Mouse (Mus musculus): ENCODE results near the gene Olfr691. TPM values are rescaled to one million over a fixed set of nuclear protein-coding genes. Genes with fewer than 3 reads are reported as not detected.

Gene Olfr691
- polyA plus RNA-seq, 2 experiments, result not detected

- Histone ChIP-seq H3K9me3 (ENCODE audit: control insufficient read depth, low read length) (no peaks in the 10 kb centered on the region), H3K4me2 (ENCODE audit: low read depth) (no peak overlapping the region), H3K27me3 (ENCODE audit: control insufficient read depth, insufficient read depth, low read length) (no peaks in the 10 kb centered on the region), H3K4me1 (replicated peaks; ENCODE audit: control insufficient read depth in 2 of 2, insufficient read depth in 2 of 2, low read length in 1 of 2) (peaks cover 0 to 2% of the 10 kb centered on the region in 2 experiments; a peak in 2 of 4 replicates), H3K9ac (replicated peaks) (no peak overlapping the region), H3K27ac (no peak overlapping the region), H3K36me3 (replicated peaks; ENCODE audit: control insufficient read depth, insufficient read depth, low read depth) (0 out of 2 replicates have a peak, but pooled peaks cover 3% of the 10 kb centered on the region), H3K4me3 (ENCODE audit: insufficient read depth in 1 of 2, low read depth in 2 of 2, low read length in 2 of 2) (no peak overlapping the region)
- ATAC-seq (ENCODE audit: insufficient read depth) (no peak), DNase-seq (ENCODE audit: low read depth in 3 of 3, low spot score in 3 of 3) (no peak)
- TF ChIP-seq CTCF (IDR thresholded peaks at IDR 0.05; ENCODE audit: low read depth), result no peak
- no peak for TF ChIP-seq EP300 (IDR thresholded peaks at IDR 0.05; ENCODE audit: low read depth)
- 80% methylated on average over 3 of the region's 3 CpGs for WGBS (ENCODE audit: insufficient replicate concordance)
Observed at GRCm38 (mm10) chr7:105373976-105374375, 31.9 kb upstream of the Olfr691 start.

- no peak overlapping the region for H3K4me2 ChIP-seq (ENCODE audit: low read depth)
- H3K27ac ChIP-seq, result no peak overlapping the region
- H3K4me1 ChIP-seq (replicated peaks; ENCODE audit: control insufficient read depth in 2 of 2, insufficient read depth in 2 of 2, low read length in 1 of 2), result peaks cover 0 to 2% of the 10 kb centered on the region in 2 experiments; a peak in 2 of 4 replicates
- H3K9ac ChIP-seq (replicated peaks), result no peak overlapping the region
- no peaks in the 10 kb centered on the region for H3K9me3 ChIP-seq (ENCODE audit: control insufficient read depth, low read length)
- 0 out of 2 replicates have a peak, but pooled peaks have one; percentile 25 for ATAC-seq (ENCODE audit: insufficient read depth)
- TF ChIP-seq CTCF (IDR thresholded peaks at IDR 0.05; ENCODE audit: low read depth), result no peak
- TF ChIP-seq EP300 (IDR thresholded peaks at IDR 0.05; ENCODE audit: low read depth), result 0 out of 2 replicates have a peak, but pooled peaks have one; percentile 10
- no peaks in the 10 kb centered on the region for H3K36me3 ChIP-seq (replicated peaks; ENCODE audit: control insufficient read depth, insufficient read depth, low read depth)
- DNase-seq (ENCODE audit: low read depth in 3 of 3, low spot score in 3 of 3), result no peak
- 20% methylated on average over 4 of the region's 4 CpGs for WGBS (ENCODE audit: insufficient replicate concordance)
- no peak overlapping the region for H3K4me3 ChIP-seq (ENCODE audit: insufficient read depth in 1 of 2, low read depth in 2 of 2, low read length in 2 of 2)
- no peaks in the 10 kb centered on the region for H3K27me3 ChIP-seq (ENCODE audit: control insufficient read depth, insufficient read depth, low read length)
Observed at GRCm38 (mm10) chr7:105373509-105373908, 31.4 kb upstream of the Olfr691 start.

- WGBS (ENCODE audit: insufficient replicate concordance), result 42% methylated on average over 1 of the region's 1 CpGs
- no peak overlapping the region for H3K4me3 ChIP-seq (ENCODE audit: insufficient read depth in 1 of 2, low read depth in 2 of 2, low read length in 2 of 2)
- no peak overlapping the region for H3K9ac ChIP-seq (replicated peaks)
- H3K4me2 ChIP-seq (ENCODE audit: low read depth), result no peak overlapping the region
- TF ChIP-seq EP300 (IDR thresholded peaks at IDR 0.05; ENCODE audit: low read depth), result no peak
- TF ChIP-seq CTCF (IDR thresholded peaks at IDR 0.05; ENCODE audit: low read depth), result no peak
- H3K27me3 ChIP-seq (ENCODE audit: control insufficient read depth, insufficient read depth, low read length), result no peaks in the 10 kb centered on the region
- ATAC-seq (ENCODE audit: insufficient read depth) (no peak), DNase-seq (ENCODE audit: low read depth in 3 of 3, low spot score in 3 of 3) (no peak)
- H3K36me3 ChIP-seq (replicated peaks; ENCODE audit: control insufficient read depth, insufficient read depth, low read depth), result no peaks in the 10 kb centered on the region
- H3K4me1 ChIP-seq (replicated peaks; ENCODE audit: control insufficient read depth in 2 of 2, insufficient read depth in 2 of 2, low read length in 1 of 2), result peaks cover 0 to 2% of the 10 kb centered on the region in 2 experiments; a peak in 2 of 4 replicates
- no peaks in the 10 kb centered on the region for H3K9me3 ChIP-seq (ENCODE audit: control insufficient read depth, low read length)
- H3K27ac ChIP-seq, result no peak overlapping the region
Observed at GRCm38 (mm10) chr7:105372912-105373311, 30.8 kb upstream of the Olfr691 start.

- no peaks in the 10 kb centered on the region for H3K27me3 ChIP-seq (ENCODE audit: control insufficient read depth, insufficient read depth, low read length)
- ATAC-seq (ENCODE audit: insufficient read depth), result no peak
Observed at GRCm38 (mm10) chr7:105368521-105368920, 26.5 kb upstream of the Olfr691 start.

GRCm38 (mm10) chr7:105367930-105368329 lies 25.9 kb upstream of the Olfr691 start, which contains the start of gene Olfr692:
Olfr692 (plus strand) TSS chr7:105368230.
- no peaks in the 10 kb centered on the region for H3K27me3 ChIP-seq (ENCODE audit: control insufficient read depth, insufficient read depth, low read length)
- H3K36me3 ChIP-seq (replicated peaks; ENCODE audit: control insufficient read depth, insufficient read depth, low read depth), result no peaks in the 10 kb centered on the region
- H3K4me1 ChIP-seq (replicated peaks; ENCODE audit: control insufficient read depth in 2 of 2, insufficient read depth in 2 of 2, low read length in 1 of 2), result no peaks in the 10 kb centered on the region
- DNase-seq (ENCODE audit: low read depth in 3 of 3, low spot score in 3 of 3), result no peak
- H3K4me3 ChIP-seq (ENCODE audit: insufficient read depth in 1 of 2, low read depth in 2 of 2, low read length in 2 of 2), result no peak within 1 kb of the TSS
- 62% methylated on average over 1 of the region's 1 CpGs for WGBS (ENCODE audit: insufficient replicate concordance)
- no peaks in the 10 kb centered on the region for H3K9me3 ChIP-seq (ENCODE audit: control insufficient read depth, low read length)
- TF ChIP-seq EP300 (IDR thresholded peaks at IDR 0.05; ENCODE audit: low read depth) (no peak), CTCF (IDR thresholded peaks at IDR 0.05; ENCODE audit: low read depth) (no peak)
- no peak for ATAC-seq (ENCODE audit: insufficient read depth)
- no peak within 1 kb of the TSS for H3K4me2 ChIP-seq (ENCODE audit: low read depth)
- no peak within 1 kb of the TSS for H3K27ac ChIP-seq
- H3K9ac ChIP-seq (replicated peaks), result no peak within 1 kb of the TSS

More at GRCm38 (mm10) chr7:105368521-105368920, 26.5 kb upstream of the Olfr691 start:
- peaks cover 0 to 2% of the 10 kb centered on the region in 2 experiments; a peak in 2 of 4 replicates for H3K4me1 ChIP-seq (replicated peaks; ENCODE audit: control insufficient read depth in 2 of 2, insufficient read depth in 2 of 2, low read length in 1 of 2)
- no peak overlapping the region for H3K4me3 ChIP-seq (ENCODE audit: insufficient read depth in 1 of 2, low read depth in 2 of 2, low read length in 2 of 2)
- TF ChIP-seq EP300 (IDR thresholded peaks at IDR 0.05; ENCODE audit: low read depth), result no peak
- no peak for TF ChIP-seq CTCF (IDR thresholded peaks at IDR 0.05; ENCODE audit: low read depth)
- WGBS (ENCODE audit: insufficient replicate concordance), result 80% methylated on average over 4 of the region's 4 CpGs
- H3K27ac ChIP-seq, result no peak overlapping the region
- H3K9ac ChIP-seq (replicated peaks), result no peak overlapping the region
- no peak overlapping the region for H3K4me2 ChIP-seq (ENCODE audit: low read depth)
- no peaks in the 10 kb centered on the region for H3K9me3 ChIP-seq (ENCODE audit: control insufficient read depth, low read length)
- DNase-seq (ENCODE audit: low read depth in 3 of 3, low spot score in 3 of 3), result no peak
- H3K36me3 ChIP-seq (replicated peaks; ENCODE audit: control insufficient read depth, insufficient read depth, low read depth), result no peaks in the 10 kb centered on the region

Data from liver, embryonic 14.5 days (tissue).